Mouse (Mus musculus) lung, postnatal 36 days (tissue): ENCODE results near the gene Eomes.

Experiments used
- DNase-seq: peaks from one replicate; pipeline ENCODE4 v3.0.0; 2022; ENCODE audit warnings: mixed read lengths

The Eomes gene

GRCm38 (mm10) chr9:118488138-118488895, 10.3 kb downstream of the Eomes start:
- peak; percentile 70 for DNase-seq

GRCm38 (mm10) chr9:118488896-118489578, 11.0 kb downstream of the Eomes start:
- no peak for DNase-seq

GRCm38 (mm10) chr9:118489579-118490019, 11.6 kb downstream of the Eomes start:
- peak; percentile 71 for DNase-seq

GRCm38 (mm10) chr9:118491195-118491594, 13.2 kb downstream of the Eomes start:
- DNase-seq, result no peak

- DNase-seq, result no peak
Measured at GRCm38 (mm10) chr9:118492932-118493698, 15.1 kb downstream of the Eomes start.

- no peak for DNase-seq
Measured at GRCm38 (mm10) chr9:118494106-118494505, 16.1 kb downstream of the Eomes start.

- DNase-seq, result no peak
Measured at GRCm38 (mm10) chr9:118495933-118496332, 17.9 kb downstream of the Eomes start.

- DNase-seq, result peak; percentile 30
Measured at GRCm38 (mm10) chr9:118496952-118497351, 18.9 kb downstream of the Eomes start.

- DNase-seq, result no peak
Measured at GRCm38 (mm10) chr9:118498061-118498460, 20.0 kb downstream of the Eomes start.

- no peak for DNase-seq
Measured at GRCm38 (mm10) chr9:118500963-118501362, 23.0 kb downstream of the Eomes start.

- no peak for DNase-seq
Measured at GRCm38 (mm10) chr9:118504656-118505055, 26.6 kb downstream of the Eomes start.

- DNase-seq, result peak; percentile 91
Measured at GRCm38 (mm10) chr9:118506020-118506403, 28.0 kb downstream of the Eomes start, which contains the start of gene Golga4. Gene Golga4, plus strand, starts transcription at chr9:118506267.

- peak; percentile 34 for DNase-seq
Measured at GRCm38 (mm10) chr9:118506404-118507231, 28.6 kb downstream of the Eomes start.

- no peak for DNase-seq
Measured at GRCm38 (mm10) chr9:118507552-118507951, 29.5 kb downstream of the Eomes start.

GRCm38 (mm10) chr9:118508601-118509000, 30.6 kb downstream of the Eomes start:
- no peak for DNase-seq

- DNase-seq, result peak; percentile 24
Measured at GRCm38 (mm10) chr9:118510941-118511690, 33.1 kb downstream of the Eomes start.

GRCm38 (mm10) chr9:118512681-118513233, 34.7 kb downstream of the Eomes start:
- peak; percentile 67 for DNase-seq

GRCm38 (mm10) chr9:118515476-118515875, 37.5 kb downstream of the Eomes start:
- no peak for DNase-seq

- no peak for DNase-seq
Measured at GRCm38 (mm10) chr9:118516162-118516561, 38.1 kb downstream of the Eomes start.

GRCm38 (mm10) chr9:118517619-118518018, 39.6 kb downstream of the Eomes start:
- no peak for DNase-seq

GRCm38 (mm10) chr9:118519101-118519500, 41.1 kb downstream of the Eomes start:
- DNase-seq, result no peak
